Mouse (Mus musculus): ENCODE results near the gene Rngtt. TPM values are rescaled to one million over a fixed set of nuclear protein-coding genes. Genes with fewer than 3 reads are reported as not detected.
A peak's percentile ranks its signal among the peaks of the same experiment; 100 is the strongest.

Rngtt gene
- polyA plus RNA-seq, 1 experiment = 51.9 TPM

GRCm38 (mm10) chr4:33377642-33378041, 67.5 kb downstream of the Rngtt start:
- no peaks in the 10 kb centered on the region for H3K27me3 ChIP-seq (ENCODE audit: control insufficient read depth, insufficient read depth, low read length, poor library complexity, severe bottlenecking)
- no peak overlapping the region for H3K4me3 ChIP-seq (ENCODE audit: low read depth, low read length)
- peaks cover 3% of the 10 kb centered on the region for H3K4me1 ChIP-seq (ENCODE audit: control insufficient read depth, insufficient read depth, low read length)
- peak overlapping the region; percentile 97 for H3K27ac ChIP-seq (ENCODE audit: insufficient read depth, low read length)
- no peaks in the 10 kb centered on the region for H3K9me3 ChIP-seq (replicated peaks; ENCODE audit: control insufficient read depth, insufficient read depth, low read length, poor library complexity, severe bottlenecking)
- peaks cover 9% of the 10 kb centered on the region for H3K36me3 ChIP-seq (ENCODE audit: control insufficient read depth, insufficient read depth, low read length, poor library complexity, severe bottlenecking)
- TF ChIP-seq CTCF (IDR thresholded peaks at IDR 0.05; ENCODE audit: low read depth, low read length) = no peak
- peak; percentile 60; the same call in 1 of the 2 replicates for TF ChIP-seq EP300 (IDR thresholded peaks at IDR 0.05; ENCODE audit: insufficient read depth, low read depth, low read length)
- H3K9ac ChIP-seq (ENCODE audit: low read depth, poor library complexity, severe bottlenecking) = no peak overlapping the region

GRCm38 (mm10) chr4:33378894-33379293, 68.8 kb downstream of the Rngtt start:
- H3K27me3 ChIP-seq (ENCODE audit: control insufficient read depth, insufficient read depth, low read length, poor library complexity, severe bottlenecking) = no peaks in the 10 kb centered on the region
- H3K9ac ChIP-seq (ENCODE audit: low read depth, poor library complexity, severe bottlenecking) = no peak overlapping the region
- no peak overlapping the region for H3K4me3 ChIP-seq (ENCODE audit: low read depth, low read length)
- 0 out of 2 replicates have a peak overlapping the region, but pooled peaks have one; percentile 8 for H3K27ac ChIP-seq (ENCODE audit: insufficient read depth, low read length)
- TF ChIP-seq EP300 (IDR thresholded peaks at IDR 0.05; ENCODE audit: insufficient read depth, low read depth, low read length) = no peak
- no peak for TF ChIP-seq POLR2A (IDR thresholded peaks at IDR 0.05; ENCODE audit: insufficient read depth, low read length)
- TF ChIP-seq CTCF (IDR thresholded peaks at IDR 0.05; ENCODE audit: low read depth, low read length) = no peak
- peaks cover 9% of the 10 kb centered on the region for H3K36me3 ChIP-seq (ENCODE audit: control insufficient read depth, insufficient read depth, low read length, poor library complexity, severe bottlenecking)
- H3K4me1 ChIP-seq (ENCODE audit: control insufficient read depth, insufficient read depth, low read length) = peaks cover 3% of the 10 kb centered on the region
- H3K9me3 ChIP-seq (replicated peaks; ENCODE audit: control insufficient read depth, insufficient read depth, low read length, poor library complexity, severe bottlenecking) = no peaks in the 10 kb centered on the region

DNA sequence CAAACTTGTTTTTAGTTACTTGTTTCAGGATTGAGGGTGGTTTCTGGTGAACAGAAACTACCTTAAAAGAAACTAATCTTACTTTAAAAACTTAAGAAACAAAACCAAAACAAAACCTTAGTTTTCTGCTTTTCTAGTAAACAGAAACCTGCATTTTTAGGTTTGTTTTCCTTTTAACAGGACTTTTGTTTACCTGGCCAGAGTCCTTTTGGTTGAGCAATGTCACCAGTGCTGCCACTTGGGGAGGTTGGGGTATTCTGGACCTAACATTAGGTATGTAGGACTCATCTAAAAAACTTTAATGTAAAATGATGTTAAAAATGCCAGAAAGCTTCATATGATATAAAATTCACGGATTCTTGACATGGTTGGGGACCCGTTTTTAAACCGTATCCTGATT, 78.8 kb downstream of the Rngtt start:
- H3K36me3 ChIP-seq (ENCODE audit: control insufficient read depth, insufficient read depth, low read length, poor library complexity, severe bottlenecking) = peaks cover 2% of the 10 kb centered on the region; the same call in 1 of the 2 replicates
- H3K27ac ChIP-seq (ENCODE audit: insufficient read depth, low read length) = no peak overlapping the region
- H3K4me1 ChIP-seq (ENCODE audit: control insufficient read depth, insufficient read depth, low read length) = no peaks in the 10 kb centered on the region
- H3K9ac ChIP-seq (ENCODE audit: low read depth, poor library complexity, severe bottlenecking) = no peak overlapping the region
- TF ChIP-seq CTCF (IDR thresholded peaks at IDR 0.05; ENCODE audit: low read depth, low read length) (no peak), EP300 (IDR thresholded peaks at IDR 0.05; ENCODE audit: insufficient read depth, low read depth, low read length) (no peak), POLR2A (IDR thresholded peaks at IDR 0.05; ENCODE audit: insufficient read depth, low read length) (no peak)
- no peaks in the 10 kb centered on the region for H3K9me3 ChIP-seq (replicated peaks; ENCODE audit: control insufficient read depth, insufficient read depth, low read length, poor library complexity, severe bottlenecking)
- no peaks in the 10 kb centered on the region for H3K27me3 ChIP-seq (ENCODE audit: control insufficient read depth, insufficient read depth, low read length, poor library complexity, severe bottlenecking)
- H3K4me3 ChIP-seq (ENCODE audit: low read depth, low read length) = no peak overlapping the region

- Histone ChIP-seq H3K9ac (ENCODE audit: low read depth, poor library complexity, severe bottlenecking) (no peak overlapping the region), H3K9me3 (replicated peaks; ENCODE audit: control insufficient read depth, insufficient read depth, low read length, poor library complexity, severe bottlenecking) (no peaks in the 10 kb centered on the region), H3K4me3 (ENCODE audit: low read depth, low read length) (no peak overlapping the region), H3K27me3 (ENCODE audit: control insufficient read depth, insufficient read depth, low read length, poor library complexity, severe bottlenecking) (no peaks in the 10 kb centered on the region), H3K27ac (ENCODE audit: insufficient read depth, low read length) (no peak overlapping the region), H3K4me1 (ENCODE audit: control insufficient read depth, insufficient read depth, low read length) (no peaks in the 10 kb centered on the region), H3K36me3 (ENCODE audit: control insufficient read depth, insufficient read depth, low read length, poor library complexity, severe bottlenecking) (peaks cover 2% of the 10 kb centered on the region; the same call in 1 of the 2 replicates)
- TF ChIP-seq EP300 (IDR thresholded peaks at IDR 0.05; ENCODE audit: insufficient read depth, low read depth, low read length) (no peak), CTCF (IDR thresholded peaks at IDR 0.05; ENCODE audit: low read depth, low read length) (no peak), POLR2A (IDR thresholded peaks at IDR 0.05; ENCODE audit: insufficient read depth, low read length) (no peak)
Measured at GRCm38 (mm10) chr4:33390660-33391059, 80.5 kb downstream of the Rngtt start.

DNA sequence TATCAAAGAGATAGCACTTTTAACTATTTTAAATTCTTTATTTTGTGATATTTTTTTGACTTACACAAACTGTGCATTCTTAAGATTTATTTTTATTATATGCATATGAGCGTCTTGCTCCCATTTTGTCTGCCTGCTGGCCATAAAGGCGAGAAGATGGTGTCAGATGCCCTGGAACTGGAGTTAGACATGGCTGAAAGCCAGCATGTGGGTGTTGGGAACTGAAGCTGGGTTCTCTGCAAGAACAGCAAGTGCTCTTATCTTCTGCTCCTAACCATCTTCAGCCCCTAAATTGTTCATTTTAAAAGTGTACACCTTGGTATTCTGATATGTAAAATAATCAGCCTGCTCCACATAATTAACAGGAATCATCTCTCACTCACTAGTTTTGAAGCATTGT, 83.3 kb downstream of the Rngtt start:
- no peak overlapping the region for H3K27ac ChIP-seq (ENCODE audit: insufficient read depth, low read length)
- no peaks in the 10 kb centered on the region for H3K9me3 ChIP-seq (replicated peaks; ENCODE audit: control insufficient read depth, insufficient read depth, low read length, poor library complexity, severe bottlenecking)
- no peaks in the 10 kb centered on the region for H3K27me3 ChIP-seq (ENCODE audit: control insufficient read depth, insufficient read depth, low read length, poor library complexity, severe bottlenecking)
- H3K4me3 ChIP-seq (ENCODE audit: low read depth, low read length) = no peak overlapping the region
- H3K36me3 ChIP-seq (ENCODE audit: control insufficient read depth, insufficient read depth, low read length, poor library complexity, severe bottlenecking) = peaks cover 1% of the 10 kb centered on the region; the same call in 1 of the 2 replicates
- TF ChIP-seq EP300 (IDR thresholded peaks at IDR 0.05; ENCODE audit: insufficient read depth, low read depth, low read length) (no peak), CTCF (IDR thresholded peaks at IDR 0.05; ENCODE audit: low read depth, low read length) (no peak), POLR2A (IDR thresholded peaks at IDR 0.05; ENCODE audit: insufficient read depth, low read length) (no peak)
- no peak overlapping the region for H3K9ac ChIP-seq (ENCODE audit: low read depth, poor library complexity, severe bottlenecking)
- no peaks in the 10 kb centered on the region for H3K4me1 ChIP-seq (ENCODE audit: control insufficient read depth, insufficient read depth, low read length)

GRCm38 (mm10) chr4:33396222-33397176, 86.4 kb downstream of the Rngtt start:
- H3K4me3 ChIP-seq (ENCODE audit: low read depth, low read length) = no peak overlapping the region
- H3K27me3 ChIP-seq (ENCODE audit: control insufficient read depth, insufficient read depth, low read length, poor library complexity, severe bottlenecking) = no peaks in the 10 kb centered on the region
- TF ChIP-seq EP300 (IDR thresholded peaks at IDR 0.05; ENCODE audit: insufficient read depth, low read depth, low read length) (no peak), POLR2A (IDR thresholded peaks at IDR 0.05; ENCODE audit: insufficient read depth, low read length) (no peak), CTCF (IDR thresholded peaks at IDR 0.05; ENCODE audit: low read depth, low read length) (peak; percentile 85)
- no peaks in the 10 kb centered on the region for H3K4me1 ChIP-seq (ENCODE audit: control insufficient read depth, insufficient read depth, low read length)
- no peak overlapping the region for H3K9ac ChIP-seq (ENCODE audit: low read depth, poor library complexity, severe bottlenecking)
- no peaks in the 10 kb centered on the region for H3K36me3 ChIP-seq (ENCODE audit: control insufficient read depth, insufficient read depth, low read length, poor library complexity, severe bottlenecking)
- no peak overlapping the region for H3K27ac ChIP-seq (ENCODE audit: insufficient read depth, low read length)
- H3K9me3 ChIP-seq (replicated peaks; ENCODE audit: control insufficient read depth, insufficient read depth, low read length, poor library complexity, severe bottlenecking) = no peaks in the 10 kb centered on the region

Measured in ES-Bruce4 (cell line).